Mouse (Mus musculus) ES-CJ7 (cell line): ENCODE measurements at regions not wholly inside any gene's neighbourhood (a gene's known extent, or its start where the extent isn't known, plus 50 kb on each side); places are given as distances from the start of the nearest gene placed in this dataset.
A peak's percentile ranks its signal among the peaks of the same experiment; 100 is the strongest.

Experiments
- DNase-seq: peaks from one replicate; pipeline ENCODE4 v3.0.0; 2011; ENCODE audit warnings: low read depth, low spot score

DNA sequence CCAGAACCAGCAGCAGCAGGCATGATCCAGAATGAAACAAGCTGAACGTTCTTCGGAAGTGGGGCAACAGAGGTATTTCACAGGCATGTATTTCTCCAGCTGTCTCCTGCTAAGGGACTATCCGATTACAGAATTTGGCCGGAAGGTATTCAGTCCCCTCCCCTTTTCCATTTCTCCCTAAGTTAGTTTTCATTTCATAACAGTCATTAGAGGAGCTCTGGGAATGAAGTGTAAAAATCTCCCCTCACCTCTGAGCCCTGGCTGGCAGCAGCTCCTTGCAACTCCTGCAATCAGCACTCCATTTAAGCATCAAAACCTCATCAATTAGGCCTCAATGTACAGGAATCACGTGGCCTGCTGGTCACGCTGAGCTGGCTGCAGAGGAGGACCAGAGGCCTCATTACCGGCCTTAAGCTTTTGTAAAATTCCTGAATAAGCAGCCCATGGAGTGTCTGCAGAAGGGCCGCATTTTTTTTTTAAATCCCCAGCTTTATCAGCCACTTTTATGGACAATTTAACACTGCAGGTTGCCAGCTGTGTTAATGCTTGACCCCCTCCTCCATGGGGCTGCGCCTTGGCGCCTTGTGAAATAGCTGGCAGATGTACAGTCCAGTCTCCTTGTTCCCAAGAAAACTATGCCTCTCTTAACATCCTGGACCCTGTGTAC lies 456.1 kb upstream of the Kirrel3 start:
- no peak for DNase-seq

- DNase-seq: peak; percentile 2
Observed at GRCm38 (mm10) chr9:34054435-34054834, 431.3 kb upstream of the Kirrel3 start.
